In genomic region chr7:140115583-140116328, GRCm38 (mm10) we compare ENCODE assay signal across 8 mouse cellular contexts. TPM values are rescaled to one million over a fixed set of nuclear protein-coding genes. Genes with fewer than 3 reads are reported as not detected.
DNase-seq lines count a peak whose midpoint lies in the region; ATAC-seq lines count a peak whose summit lies in the region.

TSS of gene Paox (plus strand) at chr7:140115799.

- ATAC-seq in erythroblast, adult 5-6 weeks (replicated peaks; ENCODE audit: low FRiP score, poor library complexity, severe bottlenecking) = peak; percentile 75
- peak; percentile 73 for ATAC-seq in heart, embryonic 12.5 days (ENCODE audit: insufficient number of reproducible peaks, low FRiP score)
- ATAC-seq in kidney, embryonic 15.5 days (replicated peaks; ENCODE audit: low FRiP score) = peak; percentile 89
- ATAC-seq in liver, embryonic 11.5 days (replicated peaks; ENCODE audit: low FRiP score) = peak; percentile 76
- ATAC-seq in monocyte, adult 5-6 weeks (replicated peaks; ENCODE audit: insufficient number of reproducible peaks, low FRiP score, low TSS enrichment, poor library complexity, severe bottlenecking) = peak; percentile 72

- H3K4me1 ChIP-seq in heart, embryonic 12.5 days (replicated peaks) = peaks cover 10% of the 10 kb centered on the region; the same call in 1 of the 2 replicates
- H3K4me1 ChIP-seq in kidney, embryonic 15.5 days = 0 out of 2 replicates have a peak, but pooled peaks cover 4% of the 10 kb centered on the region
- H3K4me1 ChIP-seq in liver, embryonic 11.5 days (replicated peaks; ENCODE audit: control insufficient read depth, insufficient read depth, low read length) = no peaks in the 10 kb centered on the region

- 3% methylated on average over 23 of the region's 23 CpGs for WGBS in heart, embryonic 12.5 days
- WGBS in kidney, embryonic 15.5 days = under 1% methylated on average over 23 of the region's 23 CpGs
- WGBS in liver, embryonic 11.5 days = 2% methylated on average over 23 of the region's 23 CpGs

- H3K4me2 ChIP-seq in heart, embryonic 12.5 days = peak within 1 kb of the TSS; percentile 86
- peak within 1 kb of the TSS; percentile 85 for H3K4me2 ChIP-seq in kidney, embryonic 15.5 days
- peak within 1 kb of the TSS; percentile 89 for H3K4me2 ChIP-seq in liver, embryonic 11.5 days

- peak; percentile 18 for DNase-seq in CD4-positive helper T cell, adult 2 months (ENCODE audit: low read depth, low spot score)
- peak in 1 of 2 experiments; percentile 55 for DNase-seq in adrenal gland, adult 18-20 months (ENCODE audit: low spot score in 2 of 2)
- peak; percentile 58 for DNase-seq in liver, embryonic 11.5 days (ENCODE audit: low spot score)
- DNase-seq in thymus, postnatal 4 days = peak; percentile 15

- H3K36me3 ChIP-seq in heart, embryonic 12.5 days = peaks cover 22% of the 10 kb centered on the region
- peaks cover 25% of the 10 kb centered on the region for H3K36me3 ChIP-seq in kidney, embryonic 15.5 days
- H3K36me3 ChIP-seq in liver, embryonic 11.5 days (ENCODE audit: control insufficient read depth, insufficient read depth, low read length) = peaks cover 10% of the 10 kb centered on the region; the same call in 1 of the 2 replicates

- no peaks in the 10 kb centered on the region for H3K27me3 ChIP-seq in heart, embryonic 12.5 days (replicated peaks)
- H3K27me3 ChIP-seq in kidney, embryonic 15.5 days = no peaks in the 10 kb centered on the region
- H3K27me3 ChIP-seq in liver, embryonic 11.5 days (replicated peaks; ENCODE audit: control insufficient read depth, insufficient read depth, low read length) = no peaks in the 10 kb centered on the region

- peak within 1 kb of the TSS; percentile 84 for H3K27ac ChIP-seq in heart, embryonic 12.5 days (ENCODE audit: poor library complexity, severe bottlenecking)
- peak within 1 kb of the TSS; percentile 92 for H3K27ac ChIP-seq in kidney, embryonic 15.5 days
- peak within 1 kb of the TSS; percentile 63; the same call in 1 of the 2 replicates for H3K27ac ChIP-seq in liver, embryonic 11.5 days (ENCODE audit: low read depth, low read length)

- H3K4me3 ChIP-seq in heart, embryonic 12.5 days = peak within 1 kb of the TSS; percentile 80
- peak within 1 kb of the TSS; percentile 73 for H3K4me3 ChIP-seq in kidney, embryonic 15.5 days (replicated peaks)
- H3K4me3 ChIP-seq in liver, embryonic 11.5 days (ENCODE audit: low read depth, low read length) = peak within 1 kb of the TSS; percentile 71

- H3K9ac ChIP-seq in heart, embryonic 12.5 days = peak within 1 kb of the TSS; percentile 83
- peak within 1 kb of the TSS; percentile 77 for H3K9ac ChIP-seq in kidney, embryonic 15.5 days
- H3K9ac ChIP-seq in liver, embryonic 11.5 days (ENCODE audit: low read depth, low read length) = peak within 1 kb of the TSS; percentile 72

- H3K9me3 ChIP-seq in heart, embryonic 12.5 days (replicated peaks) = peaks cover 3% of the 10 kb centered on the region; the same call in 1 of the 2 replicates
- no peaks in the 10 kb centered on the region for H3K9me3 ChIP-seq in kidney, embryonic 15.5 days (replicated peaks)
- H3K9me3 ChIP-seq in liver, embryonic 11.5 days (ENCODE audit: control insufficient read depth, low read length) = no peaks in the 10 kb centered on the region

RNA-seq across cellular contexts. Expression of gene Paox, which starts in this region (rescaled TPM):
- total RNA-seq in adrenal gland, adult 18-20 months (2021) = 10 to 100 TPM; 15.1 to 16.8 TPM
- 0.84 and 3.3 TPM in 2 replicates for total RNA-seq in erythroblast, adult 5-6 weeks (2015; ENCODE audit: low replicate concordance)
- 1.2 and 7.9 TPM in 2 replicates for total RNA-seq in erythroblast, adult 5-6 weeks (2017; ENCODE audit: low replicate concordance)
- 14.5 and 16.3 TPM in 2 replicates for polyA plus RNA-seq in heart, embryonic 12.5 days (2016; fragmentation: Nextera tagmentation; extraction: Ambion mirVana)
- 18.0 and 23.3 TPM in 2 replicates for polyA plus RNA-seq in kidney, embryonic 15.5 days (2015; fragmentation: Nextera tagmentation; extraction: Ambion mirVana)
- polyA plus RNA-seq in liver, embryonic 11.5 days (2014; fragmentation: Nextera tagmentation; extraction: Ambion mirVana) = 18.2 and 20.7 TPM in 2 replicates
- total RNA-seq in monocyte, adult 5-6 weeks (2017) = 0.87 to 1.5 TPM (median 1.2 TPM) in 3 replicates
